14 mouse cellular contexts compared by ENCODE assay signal in genomic region chr7:128321260-128321659, GRCm38 (mm10). TPM values are rescaled to one million over a fixed set of nuclear protein-coding genes. Genes with fewer than 3 reads are reported as not detected.
DNase-seq lines count a peak whose midpoint lies in the region; ATAC-seq lines count a peak whose summit lies in the region.
"Had no signal": no experiment of that assay in that cellular context is flagged by ENCODE, and none has a peak within 500 bp of the region (broad histone marks: within the 10 kb centered on the region; RNA-seq: fewer than 3 reads in every experiment).

No protein-coding gene starts in this region.

- ATAC-seq in liver, embryonic 12.5 days = no peak
- ATAC-seq in embryonic facial prominence, embryonic 11.5 days (replicated peaks; ENCODE audit: insufficient number of reproducible peaks, low FRiP score, low TSS enrichment, low read depth) = no peak
- ATAC-seq in intestine, embryonic 14.5 days (replicated peaks; ENCODE audit: low FRiP score, low TSS enrichment, low read depth) = peak; percentile 76

- no peaks in the 10 kb centered on the region for H3K36me3 ChIP-seq in liver, embryonic 12.5 days
- no peaks in the 10 kb centered on the region for H3K36me3 ChIP-seq in embryonic facial prominence, embryonic 11.5 days (replicated peaks; ENCODE audit: control insufficient read depth, insufficient read depth, low read depth, low read length)
- H3K36me3 ChIP-seq in intestine, embryonic 14.5 days (ENCODE audit: control insufficient read depth, insufficient read depth, low read length) = no peaks in the 10 kb centered on the region
- no peaks in the 10 kb centered on the region for H3K36me3 ChIP-seq in macrophage (ENCODE audit: inconsistent target)

- no peak overlapping the region for H3K4me3 ChIP-seq in liver, embryonic 12.5 days
- H3K4me3 ChIP-seq in embryonic facial prominence, embryonic 11.5 days (ENCODE audit: low read depth, low read length) = no peak overlapping the region
- no peak overlapping the region for H3K4me3 ChIP-seq in intestine, embryonic 14.5 days (ENCODE audit: low read depth, low read length)
- H3K4me3 ChIP-seq in macrophage (ENCODE audit: inconsistent target) = no peak overlapping the region
- H3K4me3 ChIP-seq: gastrocnemius, adult 2 months; left cerebral cortex, adult 2 months; myocyte had no signal

- 65% methylated on average over 7 of the region's 7 CpGs for WGBS in liver, embryonic 12.5 days (ENCODE audit: insufficient replicate concordance)
- WGBS in embryonic facial prominence, embryonic 11.5 days = 55% methylated on average over 7 of the region's 7 CpGs
- 32% methylated on average over 7 of the region's 7 CpGs for WGBS in intestine, embryonic 14.5 days
- WGBS in macrophage (ENCODE audit: missing documents) = 75% methylated on average over 7 of the region's 7 CpGs

- peak; percentile 25 for DNase-seq in liver
- peak; percentile 49 for DNase-seq in embryonic facial prominence, embryonic 11.5 days (ENCODE audit: low spot score)
- DNase-seq in intestine, embryonic 14.5 days (ENCODE audit: low spot score) = peak; percentile 63
- DNase-seq in adrenal gland, adult (ENCODE audit: inconsistent age in 2 of 2, low spot score in 1 of 2) = no peak
- no peak for DNase-seq in thymus, postnatal 36 days
- DNase-seq: cerebellum, postnatal 10 days; gastrocnemius, adult 2 months; kidney, adult 8-10 months had no signal

- H3K27me3 ChIP-seq in liver, embryonic 12.5 days (replicated peaks) = peaks cover 29% of the 10 kb centered on the region; the same call in 1 of the 2 replicates
- no peaks in the 10 kb centered on the region for H3K27me3 ChIP-seq in embryonic facial prominence, embryonic 11.5 days (ENCODE audit: control insufficient read depth, insufficient read depth, low read length)
- H3K27me3 ChIP-seq in intestine, embryonic 14.5 days (replicated peaks; ENCODE audit: control insufficient read depth, insufficient read depth, low read length) = no peaks in the 10 kb centered on the region

- H3K9me3 ChIP-seq in liver, embryonic 12.5 days (replicated peaks) = no peaks in the 10 kb centered on the region
- H3K9me3 ChIP-seq in embryonic facial prominence, embryonic 11.5 days (replicated peaks; ENCODE audit: control insufficient read depth, low read length) = no peaks in the 10 kb centered on the region
- H3K9me3 ChIP-seq in intestine, embryonic 14.5 days (ENCODE audit: control insufficient read depth, low read length) = no peaks in the 10 kb centered on the region

- peaks cover 22% of the 10 kb centered on the region for H3K4me1 ChIP-seq in liver, embryonic 12.5 days
- no peaks in the 10 kb centered on the region for H3K4me1 ChIP-seq in embryonic facial prominence, embryonic 11.5 days (ENCODE audit: control insufficient read depth, insufficient read depth, low read length)
- peaks cover 22% of the 10 kb centered on the region for H3K4me1 ChIP-seq in intestine, embryonic 14.5 days (replicated peaks; ENCODE audit: control insufficient read depth, insufficient read depth, low read length)

- H3K27ac ChIP-seq in liver, embryonic 12.5 days = no peak overlapping the region
- H3K27ac ChIP-seq in embryonic facial prominence, embryonic 11.5 days (replicated peaks; ENCODE audit: low read depth, low read length) = no peak overlapping the region
- H3K27ac ChIP-seq in intestine, embryonic 14.5 days (ENCODE audit: low read depth) = peak overlapping the region; percentile 97
- peak overlapping the region; percentile 41 for H3K27ac ChIP-seq in macrophage
- H3K27ac ChIP-seq: gastrocnemius, adult 2 months; left cerebral cortex, adult 2 months had no signal

- H3K4me2 ChIP-seq in liver, embryonic 12.5 days = no peak overlapping the region
- no peak overlapping the region for H3K4me2 ChIP-seq in embryonic facial prominence, embryonic 11.5 days (ENCODE audit: low read depth, low read length)
- H3K4me2 ChIP-seq in intestine, embryonic 14.5 days (ENCODE audit: low read length) = peak overlapping the region; percentile 26

- H3K79me2 ChIP-seq in macrophage (ENCODE audit: inconsistent target) = no peaks in the 10 kb centered on the region

- no peak overlapping the region for H3K9ac ChIP-seq in liver, embryonic 12.5 days
- no peak overlapping the region for H3K9ac ChIP-seq in embryonic facial prominence, embryonic 11.5 days (replicated peaks; ENCODE audit: low read length)
- H3K9ac ChIP-seq in intestine, embryonic 14.5 days (ENCODE audit: low read length) = no peak overlapping the region

RNA-seq across cellular contexts. Expression of gene BC017158, which starts 23.3 kb away (rescaled TPM):
- polyA plus RNA-seq in liver, embryonic 12.5 days (2016; fragmentation: Nextera tagmentation; extraction: Ambion mirVana) = 26.3 and 29.4 TPM in 2 replicates
- polyA plus RNA-seq in embryonic facial prominence, embryonic 11.5 days (2014; fragmentation: Nextera tagmentation; extraction: Ambion mirVana) = 19.4 and 20.1 TPM in 2 replicates
- polyA plus RNA-seq in intestine, embryonic 14.5 days (2014; fragmentation: Nextera tagmentation; extraction: Ambion mirVana) = 49.5 and 51.0 TPM in 2 replicates
- total RNA-seq in macrophage (2018; cell fraction: chromatin; rRNA removed) = 10 to 100 TPM; 11.7 to 82.3 (median 46.5) TPM
- total RNA-seq in macrophage (2018; cell fraction: cytosol; rRNA removed) = 10 to 100 TPM; 10.7 to 20.7 (median 15.4) TPM
- total RNA-seq in macrophage (2018; cell fraction: nucleus; rRNA removed) = 10 to 100 TPM; 12.0 to 73.4 (median 31.1) TPM
- polyA plus RNA-seq in macrophage (2018) = 16.5 to 20.1 TPM (median 18.5 TPM) in 3 replicates

RNA-seq across cellular contexts. Expression of gene Slc5a2, which starts 55.8 kb away (rescaled TPM):
- polyA plus RNA-seq in liver, embryonic 12.5 days (2016; fragmentation: Nextera tagmentation; extraction: Ambion mirVana) = 2.0 and 2.1 TPM in 2 replicates
- polyA plus RNA-seq in embryonic facial prominence, embryonic 11.5 days (2014; fragmentation: Nextera tagmentation; extraction: Ambion mirVana) = 0.27 TPM in 1 of 2 replicates, not detected in the other
- 0.15 TPM in 1 of 2 replicates, not detected in the other for polyA plus RNA-seq in intestine, embryonic 14.5 days (2014; fragmentation: Nextera tagmentation; extraction: Ambion mirVana)
- not detected for total RNA-seq in macrophage (2018; cell fraction: chromatin; rRNA removed)
- not detected for total RNA-seq in macrophage (2018; cell fraction: cytosol; rRNA removed)
- not detected for total RNA-seq in macrophage (2018; cell fraction: nucleus; rRNA removed)
- 0.52 TPM in 1 of 3 replicates, not detected in the others for polyA plus RNA-seq in macrophage (2018)
- total RNA-seq: gastrocnemius, adult 2 months; hematopoietic stem cell, adult 5-6 weeks; left cerebral cortex, adult 2 months; megakaryocyte, adult 5-6 weeks had no signal
- polyA plus RNA-seq: myocyte had no signal

Comparison
In these comparisons a context has a peak if more than half of its experiments do, and no peak if none do; other contexts are left out.
1. DNase-seq: peak in liver (single experiment), embryonic facial prominence, embryonic 11.5 days (single experiment) and intestine, embryonic 14.5 days (single experiment); none in adrenal gland, adult (0 of 2) and thymus, postnatal 36 days (0 of 2).
2. H3K27ac ChIP-seq: peak in intestine, embryonic 14.5 days (single experiment) and macrophage (single experiment); none in liver, embryonic 12.5 days (single experiment) and embryonic facial prominence, embryonic 11.5 days (single experiment).